Mouse (Mus musculus) layer of hippocampus, adult 11-12 months (tissue): Measurements from ENCODE around the gene Ankra2.
A peak's percentile ranks its signal among the peaks of the same experiment; 100 is the strongest.

ENCODE experiments used
- DNase-seq: peaks from one replicate; pipeline ENCODE4 v3.0.0; 2022; ENCODE audit warnings: low spot score

The Ankra2 gene

DNA sequence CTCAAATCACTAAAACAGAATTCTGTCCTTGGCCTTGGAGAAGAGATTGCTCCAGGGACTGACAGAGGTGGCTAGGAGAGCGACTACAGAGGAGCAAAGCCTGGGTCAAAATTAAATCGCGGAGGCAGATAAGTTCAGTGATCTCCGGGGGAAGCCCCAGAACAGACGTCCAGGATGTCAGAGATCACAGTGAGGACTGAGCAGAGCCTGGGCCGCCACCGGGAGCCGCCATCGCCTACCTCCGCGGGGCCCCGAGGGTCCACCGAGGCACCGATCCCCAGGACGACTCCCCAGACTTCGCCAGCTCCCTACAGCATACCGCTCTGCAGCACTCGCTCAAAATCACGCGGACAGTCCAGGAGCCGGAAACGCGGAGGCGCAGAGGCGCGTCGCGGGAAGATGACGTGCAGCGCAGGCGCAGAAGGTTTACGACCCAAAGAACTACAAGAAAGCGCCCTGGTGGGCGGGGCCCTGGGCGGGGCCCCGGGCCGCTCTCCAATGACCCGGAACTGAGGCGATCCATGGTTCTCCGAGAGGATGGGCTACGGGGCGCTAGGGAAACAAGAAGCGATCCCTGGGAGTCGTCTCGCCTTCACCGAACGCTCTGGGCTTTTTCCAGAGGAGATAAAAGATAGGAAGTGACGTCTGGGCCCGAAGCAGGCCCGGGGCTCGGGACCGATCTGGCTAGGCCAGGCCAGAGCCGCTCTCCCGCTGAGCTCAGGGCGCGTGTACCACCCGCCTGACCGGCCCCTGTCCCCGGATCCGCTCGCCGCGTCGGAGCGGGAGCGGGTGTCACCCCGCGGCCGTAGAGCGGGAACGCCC lies at the start of gene Ankra2, which contains the start of gene Utp15:
Ankra2 (plus strand) TSS at position 439 of the 822 bp plus-strand sequence.
Utp15 (minus strand) TSS at position 406 of the 822 bp plus-strand sequence.
- peak; percentile 99 for DNase-seq

DNA sequence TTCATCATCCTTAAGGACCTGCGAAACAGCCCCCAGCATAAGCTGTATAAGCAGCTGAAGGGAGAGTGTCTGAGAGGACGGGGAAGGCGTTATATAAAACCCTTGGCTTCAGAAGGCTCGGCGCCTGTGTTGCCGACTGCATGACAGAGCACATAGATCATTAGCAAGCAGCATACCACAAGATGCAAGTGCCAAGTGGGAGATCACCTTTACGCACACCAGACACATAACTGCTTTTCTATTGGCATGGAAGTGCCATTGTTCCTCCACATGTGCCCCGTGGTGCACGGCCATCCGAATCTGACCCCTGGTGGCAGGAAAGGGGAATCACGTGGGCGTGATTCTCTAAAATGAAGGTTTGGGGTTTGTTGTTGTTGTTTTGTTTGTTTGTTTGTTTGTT lies 40.0 kb upstream of the Ankra2 start:
- no peak for DNase-seq

DNA sequence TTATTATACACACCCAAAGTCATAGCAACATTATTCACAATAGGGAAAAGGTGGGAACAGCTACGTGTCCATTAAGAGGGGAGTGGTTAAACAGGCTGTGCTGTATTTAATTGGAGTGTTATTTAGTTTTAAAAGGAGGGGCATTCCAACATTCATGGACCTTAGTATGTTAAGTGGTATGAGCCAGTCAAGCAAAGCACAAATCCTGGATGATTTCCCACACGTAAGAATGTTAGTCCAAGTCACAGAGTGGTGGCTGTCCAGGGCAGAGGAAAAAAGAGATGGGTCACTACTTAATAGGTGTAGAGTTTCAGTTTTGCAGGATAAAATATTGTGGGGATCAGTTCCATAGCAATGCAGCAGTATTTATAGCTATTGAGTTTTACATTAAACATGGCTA lies 36.6 kb upstream of the Ankra2 start:
- no peak for DNase-seq

DNA sequence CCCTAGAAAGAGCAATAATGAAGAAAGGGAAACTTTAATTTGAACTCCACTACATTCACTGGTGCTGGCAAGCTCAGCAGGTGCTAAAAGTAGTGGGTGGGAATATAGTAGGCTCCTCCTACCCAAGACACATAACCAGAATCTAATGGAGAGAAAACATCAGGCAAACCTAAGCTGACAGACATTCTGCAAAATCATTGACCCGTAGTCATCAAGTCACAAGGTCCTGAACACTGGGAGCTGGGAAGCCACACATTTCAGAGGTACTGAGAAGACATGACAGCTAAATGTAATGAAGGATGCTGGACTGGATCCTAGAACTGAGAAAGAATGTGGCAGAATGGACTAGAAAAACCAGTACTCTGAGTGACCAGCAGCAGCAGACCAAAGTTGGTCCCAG lies 32.4 kb upstream of the Ankra2 start:
- DNase-seq: no peak

DNA sequence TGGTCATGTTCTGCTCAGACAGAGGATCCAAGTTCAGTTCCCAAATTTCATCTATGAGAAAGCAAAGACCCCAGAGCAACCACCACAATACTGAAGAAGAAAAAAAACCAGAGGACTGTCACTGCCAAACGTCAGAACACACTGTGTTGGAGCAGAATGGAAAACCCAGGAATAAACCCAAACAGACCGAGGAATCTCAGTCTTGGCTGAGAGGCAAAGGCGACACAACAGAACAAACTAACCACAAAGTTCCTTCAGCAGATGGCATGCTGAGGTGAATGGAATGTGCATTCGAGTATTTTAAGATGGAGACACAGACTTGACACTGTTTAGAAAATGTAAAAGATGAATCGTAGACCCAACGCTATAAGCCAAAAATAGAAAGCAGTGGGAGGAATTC lies 27.4 kb upstream of the Ankra2 start:
- DNase-seq: peak; percentile 31

DNA sequence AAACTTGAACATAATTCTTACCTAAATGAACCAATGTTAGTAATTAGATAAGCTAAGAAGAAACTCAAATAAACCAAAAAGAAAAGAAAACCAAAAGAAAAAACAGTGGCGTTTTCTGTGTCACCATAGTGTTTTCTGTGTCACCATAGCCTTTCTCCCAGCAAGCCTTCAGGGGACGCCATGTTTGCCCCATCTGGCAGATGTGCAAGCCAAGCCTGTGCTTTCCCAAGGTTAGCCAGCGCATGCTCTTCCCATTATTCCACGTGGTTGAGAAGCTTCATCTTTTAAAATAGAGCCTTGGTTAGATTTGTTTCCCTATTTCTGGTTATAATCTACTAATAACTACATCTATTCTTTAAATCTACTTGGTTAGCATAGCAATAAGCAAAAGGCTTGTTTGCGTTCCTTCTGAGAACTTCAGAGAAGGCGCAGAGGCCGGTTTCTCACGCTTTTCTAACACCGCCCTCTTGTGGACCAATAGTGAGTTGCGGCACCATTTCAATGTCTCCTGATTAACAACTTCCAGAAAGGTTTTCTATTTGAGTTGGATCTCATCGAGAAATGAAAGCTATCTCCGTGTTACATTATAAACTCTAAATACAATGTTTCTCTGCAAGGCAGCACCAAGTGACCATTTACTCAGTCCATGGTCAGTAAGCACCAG lies 22.8 kb upstream of the Ankra2 start:
- DNase-seq: peak; percentile 82

DNA sequence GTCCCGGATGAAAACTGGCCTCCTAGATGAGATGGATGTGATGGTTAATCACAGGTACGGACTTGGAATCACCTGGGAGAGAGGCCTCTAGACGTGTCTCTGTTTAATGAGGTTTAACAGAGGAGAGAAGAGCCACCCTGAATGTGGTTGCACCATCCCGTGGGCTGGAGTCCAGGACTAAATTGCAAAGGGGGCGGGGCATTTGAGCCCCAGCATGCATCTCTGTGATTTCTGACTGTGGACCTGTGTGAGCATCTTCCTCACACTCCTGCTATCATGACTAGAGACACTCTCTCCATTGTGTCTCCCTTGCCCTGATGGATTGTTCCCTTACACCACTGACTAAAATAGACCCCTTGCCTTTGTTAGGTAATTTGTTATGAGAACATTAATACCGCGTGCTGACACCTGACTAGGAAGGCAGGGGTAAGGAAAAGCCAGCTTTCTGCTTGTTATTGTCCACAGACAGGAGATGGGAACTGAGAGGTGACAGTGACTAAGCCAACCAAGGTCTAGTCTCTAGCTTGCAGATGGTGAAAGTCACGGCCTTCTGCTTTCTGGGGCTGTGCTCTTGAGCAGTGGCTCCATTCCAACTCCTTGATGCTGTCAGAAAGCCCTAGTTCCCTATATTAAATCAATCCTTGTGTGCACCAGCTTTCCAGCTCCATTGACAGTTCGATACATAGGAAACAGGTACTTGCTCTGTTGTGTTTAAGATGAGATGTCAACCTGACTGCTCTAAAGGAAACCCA lies 21.2 kb upstream of the Ankra2 start:
- DNase-seq: no peak

DNA sequence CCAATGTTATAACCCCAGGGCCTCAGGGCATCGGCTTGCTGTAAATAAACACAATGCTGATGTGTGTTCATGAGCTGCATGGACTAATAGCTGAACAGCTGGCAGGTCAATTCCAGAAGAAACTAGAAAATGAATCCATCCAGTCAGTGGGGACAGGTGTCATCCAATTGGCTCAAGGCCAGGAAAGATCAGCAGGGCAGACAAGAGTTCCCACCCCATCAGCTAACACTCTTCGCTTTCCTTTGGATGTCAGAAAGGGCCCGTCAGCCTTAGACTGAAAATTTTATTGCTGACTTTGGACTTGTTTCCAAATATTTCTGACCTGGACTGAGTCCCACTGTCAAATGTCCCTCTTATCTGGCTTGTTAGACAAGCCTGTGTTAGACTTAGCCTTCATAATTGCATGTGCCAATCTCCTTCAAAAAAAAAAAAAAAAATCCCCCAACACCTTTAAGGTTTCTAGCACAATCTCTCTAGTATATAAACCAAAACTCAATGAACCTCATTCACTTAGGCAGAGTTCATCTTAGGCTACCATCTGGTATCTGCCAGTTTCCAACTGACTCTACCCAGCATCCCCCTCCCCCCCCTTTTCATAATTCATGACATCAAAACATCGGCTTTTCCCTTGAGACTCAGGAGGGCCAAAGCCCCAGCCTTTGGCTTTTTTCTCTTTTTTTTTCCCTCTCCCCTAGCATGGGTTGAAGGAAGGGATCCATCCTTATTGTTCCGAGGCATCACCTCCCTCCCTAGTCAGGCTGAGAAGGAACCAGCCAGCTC lies 18.1 kb upstream of the Ankra2 start:
- DNase-seq: no peak

DNA sequence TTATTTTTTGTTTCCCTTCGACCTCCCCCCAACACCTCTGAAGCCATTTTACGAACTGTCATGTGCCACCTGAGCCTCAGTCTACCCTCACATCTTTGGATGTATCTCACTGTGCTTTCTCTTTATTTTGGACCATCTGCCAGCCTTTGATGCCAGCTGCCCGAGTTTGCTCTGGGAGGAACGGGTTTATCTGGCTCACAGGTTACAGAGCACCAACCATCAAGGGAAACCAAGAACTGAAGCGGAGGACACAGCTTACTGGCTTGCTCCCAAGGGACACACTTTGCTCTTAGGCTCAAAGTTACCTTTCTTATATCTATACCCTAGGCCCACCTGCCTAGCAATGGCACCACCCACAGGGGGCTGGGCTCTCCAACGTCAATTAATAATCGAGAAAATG lies 17.5 kb upstream of the Ankra2 start:
- DNase-seq: no peak

DNA sequence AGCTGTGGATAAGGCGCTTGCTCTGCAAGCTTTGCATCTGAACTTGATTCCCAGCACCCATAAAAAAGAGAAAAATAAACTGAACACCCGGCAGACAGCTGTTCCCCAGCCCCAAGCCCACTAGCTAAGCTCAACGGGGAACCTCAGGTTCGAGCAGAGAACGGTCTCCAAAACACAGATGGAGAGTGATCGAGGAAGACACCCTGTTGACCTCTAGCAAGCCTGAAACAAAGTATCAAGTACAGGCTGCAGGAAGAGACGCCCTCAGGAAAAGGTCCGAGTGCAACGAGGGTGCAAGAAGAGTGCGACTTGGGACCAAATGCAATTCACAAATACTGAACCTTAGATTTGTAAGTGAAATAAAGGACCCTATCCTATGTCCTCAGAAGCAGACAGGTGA lies 13.3 kb upstream of the Ankra2 start:
- no peak for DNase-seq

DNA sequence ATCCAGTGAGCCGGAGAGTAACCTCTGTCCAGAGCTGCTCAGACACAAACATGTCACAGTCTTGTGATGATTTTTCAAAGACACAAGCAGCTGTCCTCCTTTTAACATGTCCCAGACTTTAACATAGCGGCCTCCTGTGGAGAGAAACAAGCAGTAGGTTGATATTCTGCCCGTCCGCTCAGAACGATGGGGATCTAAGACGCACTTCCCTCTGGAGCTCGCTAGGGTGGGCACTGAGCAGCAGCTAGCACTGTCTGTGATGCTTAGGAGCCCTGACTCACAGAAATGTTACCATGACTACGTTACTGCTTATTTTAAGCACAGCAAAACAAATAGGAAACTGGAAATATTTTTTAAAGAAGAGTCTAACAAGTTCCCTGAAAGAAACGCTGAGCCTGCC lies 8.0 kb upstream of the Ankra2 start:
- DNase-seq: peak; percentile 74

DNA sequence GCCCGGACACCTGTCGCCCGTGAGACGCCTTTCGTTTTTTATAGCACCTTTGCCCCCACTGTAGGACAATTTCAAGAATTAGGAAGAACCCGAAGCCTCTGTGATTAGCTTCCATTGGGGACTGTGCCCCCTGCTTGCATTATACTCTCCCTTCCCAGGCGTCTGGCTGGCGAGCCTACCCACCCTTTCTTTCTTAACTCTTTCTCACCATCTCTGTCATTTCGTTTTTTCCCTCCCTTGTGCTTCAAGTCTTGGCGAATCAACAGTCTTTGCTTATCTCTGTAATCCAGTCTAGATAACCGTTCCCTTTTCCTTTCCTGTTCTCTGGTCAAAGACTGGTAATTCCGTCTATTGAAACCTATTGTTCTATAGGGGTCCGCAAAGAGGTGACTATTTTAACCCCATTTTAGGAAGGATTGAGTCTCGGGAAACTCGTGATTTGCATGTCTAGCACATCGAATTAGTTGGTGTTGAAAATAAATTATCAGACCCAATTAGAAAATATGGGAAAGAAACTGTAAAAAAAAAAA lies 649 bp downstream of the Ankra2 start:
- no peak for DNase-seq

DNA sequence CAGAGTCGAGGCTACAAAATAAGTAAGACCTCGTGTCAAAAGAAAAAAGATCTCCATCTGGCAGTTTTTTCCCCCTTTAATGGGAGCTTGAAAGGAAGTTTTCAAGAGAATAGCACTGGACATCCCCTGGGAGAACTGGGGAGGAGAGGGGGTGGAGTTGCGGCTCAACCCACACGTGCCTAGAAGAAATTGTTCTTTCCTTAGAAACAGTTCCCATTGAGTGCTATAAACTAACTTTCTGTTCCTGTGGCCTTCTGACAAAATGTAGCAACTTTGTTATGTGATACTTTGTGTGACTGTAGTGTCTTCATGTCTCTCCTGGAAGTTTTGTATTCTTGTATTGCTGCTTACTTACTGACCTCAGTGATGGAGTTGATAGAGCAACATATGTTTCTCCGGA lies 1.2 kb downstream of the Ankra2 start:
- DNase-seq: no peak

DNA sequence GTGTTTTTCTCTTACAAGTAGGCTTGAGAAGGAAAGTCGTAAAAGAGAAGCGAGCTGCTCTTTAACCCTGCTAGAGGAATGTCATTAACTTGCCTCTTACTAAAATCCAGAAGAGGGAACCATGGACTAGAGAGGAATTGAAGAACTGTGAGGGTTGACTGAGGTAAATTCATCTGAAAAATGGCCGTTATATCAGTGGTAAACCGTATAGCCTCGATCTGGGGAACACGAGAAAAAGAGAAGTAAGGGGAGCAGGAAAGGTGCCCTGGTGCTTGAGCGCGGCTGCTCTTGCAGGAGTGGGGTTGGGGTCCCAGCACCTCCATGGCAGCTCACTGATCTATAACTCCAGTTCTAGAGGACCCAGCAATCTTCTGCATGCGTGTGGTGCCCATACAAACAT lies 11.1 kb downstream of the Ankra2 start:
- DNase-seq: no peak

DNA sequence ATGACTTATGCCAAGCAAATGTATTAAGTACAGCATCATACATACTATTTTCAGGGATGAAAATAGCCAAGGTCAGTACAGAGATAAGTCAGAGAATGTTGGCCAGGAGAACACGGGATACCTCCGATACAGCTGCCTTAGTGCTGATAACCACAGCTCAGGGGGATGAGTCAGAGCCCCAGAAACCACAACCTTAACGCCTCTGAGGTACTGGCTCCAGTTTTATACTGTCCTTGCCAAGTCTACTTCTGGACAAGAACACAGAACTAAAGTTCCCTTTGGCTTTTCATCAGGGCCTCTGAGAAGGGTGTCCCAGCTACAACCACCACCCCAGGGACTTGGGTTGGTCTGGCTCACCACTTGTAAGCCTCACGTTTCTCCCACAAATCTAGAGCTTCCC lies 12.8 kb downstream of the Ankra2 start:
- DNase-seq: no peak

DNA sequence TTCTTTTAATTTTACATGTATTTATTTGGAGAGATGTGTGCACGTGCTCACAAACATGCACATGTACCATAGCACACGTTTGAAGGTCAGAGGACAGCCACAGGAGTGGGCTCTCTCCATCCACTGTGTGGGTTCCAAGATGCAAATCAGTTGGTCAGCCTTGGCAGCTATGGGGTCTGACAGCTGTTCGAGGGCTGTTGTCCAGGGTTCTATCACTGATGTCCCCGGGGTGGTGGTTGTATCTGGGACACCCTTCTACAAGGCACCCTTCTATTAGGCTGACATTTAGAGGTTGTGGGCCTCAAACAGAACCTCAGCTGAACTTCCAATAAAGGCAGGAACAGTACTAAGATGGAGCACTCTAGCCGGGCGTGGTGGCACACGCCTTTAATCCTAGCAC lies 13.4 kb downstream of the Ankra2 start:
- DNase-seq: no peak

DNA sequence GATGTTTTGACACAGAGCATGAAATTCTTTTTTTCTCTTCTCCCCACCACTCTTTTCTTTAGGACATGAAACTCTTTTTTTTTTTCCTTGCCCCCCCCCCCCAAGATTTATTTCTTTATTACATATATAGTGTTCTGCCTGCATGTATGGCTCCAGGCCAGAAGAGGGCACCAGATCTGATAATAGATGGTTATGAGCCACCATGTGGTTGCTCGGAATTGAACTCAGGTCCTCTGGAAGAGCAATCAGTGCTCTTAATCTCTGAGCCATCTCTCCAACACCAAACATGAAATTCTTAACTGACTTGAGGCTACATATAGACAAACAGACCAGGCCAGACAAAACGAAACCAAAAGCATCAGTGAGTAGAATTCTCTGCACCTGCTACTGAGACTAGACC lies 14.6 kb downstream of the Ankra2 start:
- DNase-seq: no peak

DNA sequence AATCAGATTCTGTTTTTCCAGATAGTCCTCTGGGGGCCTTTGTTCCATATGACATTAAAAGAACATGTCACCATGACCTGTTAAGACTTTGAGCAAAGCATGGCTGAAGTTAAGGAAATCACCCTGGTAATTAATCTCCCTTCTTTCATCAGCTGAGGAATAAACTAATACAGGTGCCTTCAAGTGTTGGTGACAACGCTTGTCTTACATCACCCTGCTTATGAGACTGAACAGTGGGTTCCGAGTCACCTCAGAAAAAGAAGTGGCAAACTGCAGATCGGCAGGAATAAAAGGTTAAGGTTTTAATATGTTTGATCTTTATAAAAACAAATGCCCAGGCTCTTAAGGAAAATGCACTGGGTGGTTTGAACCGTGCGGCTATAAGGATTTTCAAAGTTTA lies 16.8 kb downstream of the Ankra2 start, which contains the start of gene Gm21976:
Gm21976 (plus strand) TSS at position 202 of the 400 bp plus-strand sequence.
- DNase-seq: no peak

DNA sequence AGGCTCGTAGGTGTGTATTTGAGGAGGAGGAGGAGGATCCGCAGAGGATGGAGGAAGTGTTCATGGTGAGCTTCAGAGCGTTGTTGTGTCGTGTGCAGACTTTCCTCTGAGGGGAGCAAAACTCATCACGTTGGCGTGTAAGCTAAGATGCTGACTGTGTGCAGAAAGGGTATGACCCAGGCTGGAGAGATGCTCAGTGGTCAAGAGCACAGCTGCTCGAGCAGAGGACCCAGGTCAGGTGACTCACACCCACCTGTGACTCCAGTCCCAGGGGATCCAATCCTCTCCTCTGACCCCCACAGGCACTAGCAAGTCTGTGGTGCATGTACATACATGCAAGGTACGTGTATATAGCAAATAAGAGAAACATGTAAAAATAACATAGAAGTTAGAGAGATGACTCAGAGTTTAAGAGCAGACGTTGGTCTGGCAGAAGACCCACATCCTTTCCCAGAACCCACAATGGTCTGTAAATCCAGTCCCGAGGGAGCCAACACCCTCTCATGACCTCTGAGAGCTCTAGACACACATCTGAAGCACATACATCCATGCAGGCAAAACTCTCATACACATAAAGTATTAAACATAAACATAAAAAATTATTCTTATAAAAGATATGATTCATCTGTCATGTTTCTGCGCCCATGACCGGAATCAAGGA lies 18.2 kb downstream of the Ankra2 start:
- DNase-seq: no peak

DNA sequence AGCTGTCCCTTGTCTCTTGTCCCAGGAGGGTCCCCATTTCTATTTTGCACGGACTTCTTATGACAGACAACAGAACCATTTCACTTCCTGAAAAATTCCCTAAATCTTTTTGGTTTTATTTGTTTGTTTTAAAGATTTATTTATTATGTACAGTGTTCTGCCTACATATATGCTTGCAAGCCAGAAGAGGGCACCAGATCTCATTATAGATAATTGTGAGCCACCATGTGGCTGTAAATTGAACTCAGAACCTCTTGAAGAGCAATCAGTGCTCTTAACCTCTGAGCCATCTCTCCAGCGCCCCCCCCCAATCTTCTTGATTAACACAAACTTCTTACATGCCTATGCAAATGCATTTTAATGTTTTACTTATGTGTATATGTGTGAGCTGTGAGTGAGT lies 27.8 kb downstream of the Ankra2 start:
- no peak for DNase-seq

DNA sequence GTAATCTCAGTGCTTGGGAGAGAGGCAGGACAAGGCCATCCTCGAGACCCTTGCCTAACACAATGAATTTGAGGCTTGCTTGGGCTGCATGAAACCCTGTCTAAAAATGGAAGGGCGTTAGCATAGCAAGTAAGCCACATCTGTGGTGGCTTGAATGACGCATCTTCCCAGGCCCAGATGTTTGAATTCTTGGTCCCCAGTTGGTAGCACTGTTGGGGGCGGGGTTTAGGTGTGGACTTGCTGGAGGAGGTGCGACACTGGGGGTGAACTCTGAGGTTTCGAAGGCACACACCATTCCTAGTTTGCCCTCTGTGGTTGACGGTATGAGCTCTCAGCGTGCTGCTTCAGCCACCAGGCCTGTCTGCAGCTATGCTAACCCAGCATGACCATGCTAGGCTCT lies 28.8 kb downstream of the Ankra2 start:
- DNase-seq: no peak
